Mouse (Mus musculus) brain, embryonic 14.5 days (tissue): ENCODE data around the gene Sbsn.

Experiments used
- CTCF ChIP-seq: fragments of 200-500 bp; IDR thresholded peaks from 2 replicates; pipeline ENCODE4 v1.5.1; 2012; ENCODE audit warnings: inconsistent platforms, mild to moderate bottlenecking, moderate library complexity, borderline replicate concordance; ENCODE audit not compliant: insufficient read depth, insufficient read length; ENCODE audit errors: extremely low read depth
- POLR2A ChIP-seq: fragments of 200-500 bp; IDR thresholded peaks from 2 replicates; pipeline ENCODE4 v1.6.1; 2012; ENCODE audit warnings: mild to moderate bottlenecking, inconsistent platforms, borderline replicate concordance; ENCODE audit not compliant: poor library complexity, insufficient read depth, insufficient read length, severe bottlenecking; ENCODE audit errors: extremely low read depth

GRCm38 (mm10) chr7:30782658-30783057 lies 31.4 kb downstream of the Sbsn start:
- TF ChIP-seq CTCF (no peak), POLR2A (no peak)
